Mouse (Mus musculus) embryonic facial prominence, embryonic 11.5 days (tissue): Measurements from ENCODE around the gene Rpl35. TPM values are rescaled to one million over a fixed set of nuclear protein-coding genes. Genes with fewer than 3 reads are reported as not detected.

Source experiments
- ATAC-seq: fragments of 200-750 bp; cut with Nextera tagmentation; replicated peaks from 2 replicates; pipeline ENCODE4 v1.8.0; 2017; ENCODE audit warnings: low read depth; ENCODE audit not compliant: insufficient number of reproducible peaks, low FRiP score, low TSS enrichment
- DNase-seq: peaks from one replicate; pipeline ENCODE4 v3.0.0-alpha.2; 2015; ENCODE audit warnings: low spot score
- H3K27ac ChIP-seq: fragments of 300-500 bp; sonication (generic); replicated peaks from 2 replicates; pipeline ENCODE4 v1.5.1; 2014; ENCODE audit warnings: mild to moderate bottlenecking, low read depth, low read length, control low read depth
- H3K27me3 ChIP-seq: fragments of 300-500 bp; sonication (generic); 2 replicates; pipeline ENCODE4 v1.6.1; 2014; ENCODE audit warnings: mild to moderate bottlenecking, low read length, moderate library complexity, mixed read lengths; ENCODE audit not compliant: control insufficient read depth, insufficient read depth
- H3K36me3 ChIP-seq: fragments of 300-500 bp; sonication (generic); replicated peaks from 2 replicates; pipeline ENCODE4 v1.6.1; 2014; ENCODE audit warnings: low read depth, mild to moderate bottlenecking, low read length, moderate library complexity, mixed read lengths; ENCODE audit not compliant: control insufficient read depth, insufficient read depth
- H3K4me1 ChIP-seq: fragments of 300-500 bp; sonication (generic); 2 replicates; pipeline ENCODE4 v1.6.1; 2014; ENCODE audit warnings: low read length, mixed read lengths; ENCODE audit not compliant: control insufficient read depth, insufficient read depth
- H3K4me2 ChIP-seq: fragments of 300-500 bp; sonication (generic); 2 replicates; pipeline ENCODE4 v1.6.1; 2014; ENCODE audit warnings: low read depth, mild to moderate bottlenecking, control low read depth, low read length, moderate library complexity
- H3K4me3 ChIP-seq: fragments of 300-500 bp; sonication (generic); 2 replicates; pipeline ENCODE4 v1.5.1; 2014; ENCODE audit warnings: low read depth, low read length, control low read depth
- H3K9ac ChIP-seq: fragments of 300-500 bp; sonication (generic); replicated peaks from 2 replicates; pipeline ENCODE4 v1.6.1; 2014; ENCODE audit warnings: mild to moderate bottlenecking, control low read depth, low read length
- H3K9me3 ChIP-seq: fragments of 300-500 bp; sonication (generic); replicated peaks from 2 replicates; pipeline ENCODE4 v1.6.1; 2016; ENCODE audit warnings: mild to moderate bottlenecking, low read length, inconsistent platforms, mixed read lengths; ENCODE audit not compliant: control insufficient read depth
- WGBS: fragments of 180-500 bp; shearing (Covaris S2); extraction: QIAGEN DNeasy Blood & Tissue Kit; methylation state at CpG from one replicate; pipeline ENCODE4 v1.1.7; 2014; 5-methylcytosine and 5-hydroxymethylcytosine counted together
- polyA plus RNA-seq: library from polyadenylated mRNA; unstranded; fragments of >200 nt; fragmentation: Nextera tagmentation; extraction: Ambion mirVana; gene quantifications from 2 replicates; pipeline ENCODE4 v1.2.1, GENCODE M21; 2014

The Rpl35 gene
- polyA plus RNA-seq, 1 experiment from 2014 or later, result 1,128 TPM

GRCm38 (mm10) chr2:38956062-38956461 lies 49.4 kb downstream of the Rpl35 start:
- Histone ChIP-seq H3K4me3 (no peak overlapping the region), H3K36me3 (no peaks in the 10 kb centered on the region), H3K4me1 (no peaks in the 10 kb centered on the region), H3K9ac (no peak overlapping the region), H3K9me3 (no peaks in the 10 kb centered on the region), H3K27ac (no peak overlapping the region), H3K27me3 (no peaks in the 10 kb centered on the region), H3K4me2 (no peak overlapping the region)
- DNase-seq, result no peak
- WGBS, result 67% methylated on average over 2 of the region's 2 CpGs
- ATAC-seq, result no peak

DNA sequence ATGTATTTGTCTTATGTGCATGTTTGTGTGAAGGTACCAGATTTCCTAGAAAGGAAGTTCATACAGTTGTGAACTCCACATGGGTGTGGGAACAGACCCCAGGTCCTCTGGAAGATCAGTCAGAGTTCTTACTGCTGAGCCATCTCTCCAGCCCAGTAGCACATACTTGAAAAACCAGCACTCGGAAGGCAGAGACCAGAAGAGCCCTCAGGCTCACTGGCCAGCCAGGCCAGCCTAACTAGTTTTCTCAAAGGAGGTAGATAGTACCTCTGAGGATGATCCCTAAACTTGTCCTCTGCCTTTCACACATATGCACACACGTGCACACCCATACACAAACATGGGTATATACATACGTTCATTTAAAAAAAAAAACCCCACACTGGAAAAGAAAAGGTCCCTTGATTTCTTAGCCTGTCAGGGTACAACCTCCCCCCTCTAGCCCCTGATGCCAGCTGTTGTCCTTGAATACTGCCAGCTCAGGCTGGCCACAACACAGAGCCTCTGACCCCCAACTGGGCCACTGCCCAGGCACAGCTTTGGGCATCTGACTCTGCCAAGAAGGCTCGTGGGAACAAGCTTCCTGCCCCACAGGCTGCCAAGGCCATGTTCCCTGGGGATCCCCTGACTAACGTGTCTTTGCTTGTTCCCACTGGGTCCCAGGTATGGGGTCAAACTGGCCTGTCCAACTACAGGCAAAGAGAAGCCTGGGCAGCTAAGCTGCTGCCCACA lies 52.1 kb downstream of the Rpl35 start:
- H3K9me3 ChIP-seq, result no peaks in the 10 kb centered on the region
- H3K36me3 ChIP-seq, result no peaks in the 10 kb centered on the region
- no peak overlapping the region for H3K4me2 ChIP-seq
- 64% methylated on average over 5 of the region's 5 CpGs for whole genome bisulfite sequencing
- no peaks in the 10 kb centered on the region for H3K4me1 ChIP-seq
- no peak overlapping the region for H3K4me3 ChIP-seq
- H3K27ac ChIP-seq, result no peak overlapping the region
- H3K9ac ChIP-seq, result no peak overlapping the region
- ATAC-seq (no peak), DNase-seq (no peak)
- no peaks in the 10 kb centered on the region for H3K27me3 ChIP-seq

Other genes starting within 250 kb of the Rpl35 start
- 2.2 and 2.5 TPM in 2 replicates for gene Nr6a1, start 77.9 kb downstream of the Rpl35 start, polyA plus RNA-seq
- gene Olfml2a, start 73.6 kb downstream of the Rpl35 start, polyA plus RNA-seq, result 2.3 and 2.5 TPM in 2 replicates
- 0.85 and 1.7 TPM in 2 replicates for gene Wdr38, start 8.1 kb downstream of the Rpl35 start, polyA plus RNA-seq
- 140 TPM in 2 replicates for gene Arpc5l, start 276 bp downstream of the Rpl35 start, polyA plus RNA-seq
- gene Golga1, start 59.9 kb upstream of the Rpl35 start, polyA plus RNA-seq, result 28.6 and 33.4 TPM in 2 replicates
- 8.1 and 9.3 TPM in 2 replicates for gene Scai, start 185.1 kb upstream of the Rpl35 start, polyA plus RNA-seq
- gene Ppp6c, start 220.8 kb upstream of the Rpl35 start, polyA plus RNA-seq, result 85.9 and 90.5 TPM in 2 replicates